Mouse (Mus musculus) right cerebral cortex, adult 18-20 months (tissue): ENCODE measurements around the gene Sv2b.
"Not testable (repeated sequence)": the region's sequence is repeated elsewhere in the genome, so short reads cannot be mapped to it uniquely, and the experiment has no call there.

Experiments used
- DNase-seq: peaks from one replicate; pipeline ENCODE4 v3.0.0; 2022; ENCODE audit warnings: mixed read lengths

The Sv2b gene

DNA sequence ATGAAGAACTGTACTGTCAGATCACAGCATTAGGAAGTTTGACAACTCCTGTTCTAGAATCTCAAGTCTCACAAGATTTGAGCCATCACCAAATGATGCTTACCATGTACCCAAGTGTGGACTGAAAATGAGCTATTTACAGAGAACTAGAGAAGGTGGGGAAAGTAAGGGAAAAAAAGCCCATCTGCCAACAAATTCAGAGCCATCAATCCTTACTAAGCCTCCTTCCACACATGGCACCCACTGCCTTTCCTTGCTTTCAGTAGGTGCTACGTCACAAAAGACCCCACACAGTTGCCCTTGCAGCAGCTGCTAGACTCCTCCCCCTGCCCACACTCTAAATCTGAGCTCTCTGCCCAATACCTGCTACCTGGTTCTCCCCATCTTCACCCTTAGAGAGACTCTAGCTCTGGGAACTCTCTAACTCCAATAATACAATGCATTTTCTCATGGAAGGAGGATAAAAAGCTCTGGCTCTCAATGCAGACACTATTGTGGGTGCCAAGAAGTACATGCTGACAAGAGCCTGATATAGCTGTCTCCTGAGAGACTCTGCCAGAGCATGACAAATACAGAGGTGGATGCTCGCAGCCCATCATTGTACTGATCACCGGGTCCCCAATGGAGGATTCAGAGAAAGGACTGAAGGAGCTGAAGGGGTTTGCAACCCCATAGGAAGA, 101.0 kb downstream of the Sv2b start:
- peak; percentile 32 for DNase-seq

DNA sequence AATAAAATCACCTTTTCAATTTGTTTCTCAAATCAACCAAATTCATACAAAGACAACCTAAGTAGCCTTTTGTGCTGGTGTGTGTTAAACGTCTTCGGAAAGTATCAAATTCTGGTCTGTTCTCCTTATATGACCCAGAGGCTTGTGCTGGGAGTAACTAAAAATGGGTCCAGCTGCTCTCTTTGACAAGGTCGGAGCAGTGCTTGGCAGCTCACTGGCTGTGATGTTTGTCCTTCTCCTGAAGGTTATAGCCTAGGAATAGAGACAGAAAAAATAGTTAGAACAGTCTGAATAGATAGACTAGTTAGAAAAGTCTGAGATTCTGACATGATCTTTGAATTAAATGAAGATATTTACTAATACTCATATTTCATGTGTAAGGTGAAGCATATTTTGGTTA, 102.4 kb downstream of the Sv2b start:
- DNase-seq: no peak

DNA sequence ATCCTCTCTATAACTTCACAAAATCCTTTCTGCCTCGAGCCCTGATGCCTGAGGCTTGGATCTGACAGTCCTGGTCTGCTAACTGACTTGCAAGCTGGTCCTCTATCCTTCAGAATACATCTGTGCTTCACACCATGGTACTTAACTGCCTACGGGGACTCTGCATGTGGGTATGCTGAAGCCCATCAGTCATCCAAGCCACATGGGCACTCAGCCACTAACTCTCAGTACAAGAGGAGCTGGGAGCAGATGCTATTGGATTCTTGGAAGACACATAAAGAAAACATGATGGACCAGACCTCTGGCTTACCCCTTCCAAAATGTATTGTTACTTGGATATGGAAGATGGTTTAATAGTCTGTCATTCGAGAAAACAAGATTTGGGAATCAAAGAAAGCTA, 103.7 kb downstream of the Sv2b start:
- DNase-seq: no peak

GRCm38 (mm10) chr7:75194919-75195230, 114.2 kb downstream of the Sv2b start:
- not testable (repeated sequence) for DNase-seq

- DNase-seq: no peak
Observed at GRCm38 (mm10) chr7:75194158-75194918, 114.7 kb downstream of the Sv2b start.

DNA sequence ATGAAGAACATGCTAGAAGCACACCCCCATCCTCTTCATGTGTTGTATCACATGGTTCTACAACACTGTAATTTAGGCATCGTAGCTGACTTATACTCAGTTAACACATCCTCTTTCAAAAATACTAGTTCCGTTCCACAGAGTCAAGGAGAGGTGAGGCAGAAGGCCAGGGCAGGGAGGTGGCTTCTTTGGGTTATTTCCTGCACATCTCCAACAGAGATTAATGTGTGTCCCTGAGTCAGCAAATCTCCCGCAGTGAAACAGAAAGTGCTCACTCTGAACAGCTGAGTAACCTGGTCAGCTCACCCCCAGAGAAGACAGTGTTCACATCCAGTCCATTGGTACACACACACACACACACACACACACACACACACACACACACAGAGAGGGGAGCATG, 118.9 kb downstream of the Sv2b start:
- no peak for DNase-seq

- no peak for DNase-seq
Observed at GRCm38 (mm10) chr7:75175042-75175441, 134.0 kb downstream of the Sv2b start.

DNA sequence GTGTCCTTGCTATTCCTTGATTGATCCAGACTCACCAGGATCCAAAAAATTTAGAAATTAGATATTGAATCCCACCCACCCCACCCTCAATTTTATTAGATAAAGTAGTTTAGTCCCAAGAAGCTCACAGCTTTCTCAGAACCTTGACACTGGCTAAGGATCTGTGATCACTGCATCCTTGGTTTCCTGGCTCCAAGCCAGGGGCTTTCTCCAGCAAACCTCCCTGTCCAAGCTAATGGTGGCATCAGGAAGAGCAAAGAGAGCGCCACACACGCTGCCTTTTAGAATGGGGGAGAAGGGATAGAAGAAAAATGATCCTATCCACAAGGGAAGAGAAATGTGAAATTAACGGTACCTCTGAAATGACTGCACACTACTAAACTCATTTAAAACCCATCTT, 141.6 kb downstream of the Sv2b start:
- DNase-seq: no peak

GRCm38 (mm10) chr7:75147174-75147573, 161.9 kb downstream of the Sv2b start:
- DNase-seq: no peak

- no peak for DNase-seq
Observed at GRCm38 (mm10) chr7:75142800-75143199, 166.3 kb downstream of the Sv2b start.

GRCm38 (mm10) chr7:75141919-75142700, 167.0 kb downstream of the Sv2b start:
- peak; percentile 53 for DNase-seq

- DNase-seq: no peak
Observed at GRCm38 (mm10) chr7:75139306-75139705, 169.8 kb downstream of the Sv2b start.

GRCm38 (mm10) chr7:75134710-75135617, 174.1 kb downstream of the Sv2b start:
- peak; percentile 38 for DNase-seq

GRCm38 (mm10) chr7:75128036-75128435, 181.0 kb downstream of the Sv2b start:
- no peak for DNase-seq

GRCm38 (mm10) chr7:75124067-75124466, 185.0 kb downstream of the Sv2b start:
- no peak for DNase-seq

DNA sequence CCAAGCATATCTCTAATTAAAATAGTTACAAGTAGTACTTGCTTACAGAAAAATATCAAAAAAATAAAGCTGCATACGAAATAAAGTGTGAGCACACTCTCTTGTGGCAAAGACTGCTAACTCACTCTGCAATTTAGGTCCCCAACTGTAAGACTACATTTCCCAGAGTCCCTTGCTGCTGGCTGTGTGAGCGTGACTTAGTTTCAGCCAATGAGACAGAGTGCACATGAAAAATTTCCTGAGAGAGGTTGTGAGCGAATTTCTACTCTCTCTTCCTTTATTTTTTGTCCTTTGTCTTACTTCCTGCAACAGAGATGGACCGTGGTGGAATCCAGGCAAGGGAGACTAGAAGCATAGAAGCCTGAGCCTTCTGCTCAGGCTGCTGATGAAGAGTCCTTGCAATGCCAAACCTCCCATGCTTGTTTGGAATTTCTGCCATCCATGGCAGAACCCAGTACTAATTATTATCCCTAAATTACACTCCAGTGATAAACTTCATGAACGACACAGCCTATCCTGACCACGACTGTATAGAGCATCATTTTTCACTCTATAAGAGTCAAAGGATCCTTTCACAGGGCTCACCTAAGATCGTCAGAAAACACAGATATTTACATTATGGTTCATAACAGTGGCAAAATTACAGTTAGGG, 190.9 kb downstream of the Sv2b start:
- peak; percentile 44 for DNase-seq

DNA sequence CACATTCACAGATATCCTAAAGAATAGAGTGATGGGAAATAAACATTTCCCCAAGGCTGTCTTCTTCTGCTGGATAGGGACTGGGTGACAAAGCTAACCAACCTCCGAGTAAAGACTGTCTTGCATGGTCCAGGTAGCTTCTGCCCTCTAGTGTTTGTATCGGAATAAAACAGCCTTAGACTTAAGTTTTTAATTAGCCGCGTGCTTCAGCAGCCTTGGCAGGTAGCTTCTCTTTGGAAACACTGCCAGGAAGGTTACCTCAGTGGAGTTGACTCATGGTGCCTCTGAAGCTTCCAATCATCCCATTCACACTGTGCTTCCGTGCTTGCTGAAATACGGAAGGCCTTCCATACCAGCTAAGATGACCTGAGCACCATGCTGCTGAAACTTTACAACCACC, 198.4 kb downstream of the Sv2b start:
- DNase-seq: peak; percentile 46

GRCm38 (mm10) chr7:75107441-75107840, 201.6 kb downstream of the Sv2b start:
- peak; percentile 31 for DNase-seq

DNA sequence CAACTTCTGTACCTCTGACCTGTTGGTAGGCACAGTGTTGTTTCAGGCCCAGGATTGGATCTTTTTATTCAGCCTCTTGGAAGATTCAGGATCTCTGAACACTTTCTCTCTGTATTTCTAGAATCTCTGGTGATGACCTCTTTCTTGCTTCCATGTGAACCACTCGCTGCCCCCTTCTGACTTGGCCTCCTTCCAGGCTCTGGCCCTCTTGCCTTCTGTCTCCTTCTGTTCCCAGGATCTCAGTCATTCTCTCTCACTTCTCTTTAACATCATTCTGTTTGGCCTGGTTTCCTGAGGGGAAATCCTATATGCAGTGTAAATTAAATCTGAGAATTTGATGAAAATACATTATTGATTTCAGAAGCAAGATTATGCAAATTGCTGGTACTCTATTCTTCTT, 205.2 kb downstream of the Sv2b start:
- DNase-seq: no peak

GRCm38 (mm10) chr7:75102536-75103332, 206.3 kb downstream of the Sv2b start:
- DNase-seq: no peak

GRCm38 (mm10) chr7:75085473-75085872, 223.6 kb downstream of the Sv2b start:
- no peak for DNase-seq
